Mouse (Mus musculus) megakaryocyte progenitor cell, adult 5-6 weeks (primary cell): ENCODE data around the gene Abhd5. TPM values are rescaled to one million over a fixed set of nuclear protein-coding genes. Genes with fewer than 3 reads are reported as not detected.

Source experiments
- ATAC-seq: replicated peaks from 2 replicates; pipeline ENCODE4 v1.8.0; 2016; ENCODE audit warnings: mild to moderate bottlenecking, moderate TSS enrichment, inconsistent platforms; ENCODE audit not compliant: poor library complexity
- total RNA-seq, 2 experiments: library from RNA; stranded (forward) in 1 of 2; stranded (reverse) in 1 of 2; fragments of 157-497, 149-512 nt in 1 of 2; fragments of 200-1000 nt in 1 of 2; gene quantifications; 2 replicates each; pipeline versions ENCODE4 v1.2.3 to v1.2.4; 2015 to 2017

Abhd5 gene
- total RNA-seq, 2 experiments from 2014 or later = 42.2 to 44.1 TPM

- no peak for ATAC-seq
These were observed 59.2 kb downstream of the Abhd5 start for GRCm38 (mm10) chr9:122410437-122411175.

GRCm38 (mm10) chr9:122414648-122415047 is 63.2 kb downstream of the Abhd5 start:
- ATAC-seq = peak; percentile 90

DNA sequence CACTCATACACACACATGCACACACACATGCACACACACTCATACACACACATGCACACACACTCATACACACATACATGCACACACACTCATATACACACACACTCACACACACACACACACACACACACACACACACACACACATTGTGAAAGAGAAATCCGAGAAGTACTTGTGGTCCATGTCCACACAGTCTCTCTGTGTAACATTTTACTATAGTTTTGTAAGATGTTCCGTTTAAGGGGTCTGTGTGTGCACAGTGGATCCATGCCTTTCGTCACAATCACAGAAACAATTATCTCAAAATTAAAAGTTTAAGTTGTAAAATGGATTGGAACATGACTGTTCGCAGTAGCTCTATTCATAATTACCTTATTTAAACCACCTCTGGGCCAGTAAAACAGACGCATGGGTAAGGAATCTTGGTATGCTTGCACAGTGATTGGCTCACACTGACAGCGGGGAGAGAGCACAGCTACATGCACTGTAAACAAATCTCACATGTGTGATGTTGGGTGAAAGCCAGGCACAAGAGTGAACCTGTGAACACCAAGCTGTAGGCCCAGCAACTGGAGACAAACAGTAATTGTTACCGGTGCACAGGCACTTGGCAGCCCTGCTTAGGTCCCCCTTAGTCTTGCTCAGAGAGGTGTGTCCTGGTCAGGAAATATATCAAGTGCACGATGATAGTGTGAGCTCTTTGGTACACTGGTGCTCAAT is 63.8 kb downstream of the Abhd5 start:
- peak; percentile 79 for ATAC-seq

DNA sequence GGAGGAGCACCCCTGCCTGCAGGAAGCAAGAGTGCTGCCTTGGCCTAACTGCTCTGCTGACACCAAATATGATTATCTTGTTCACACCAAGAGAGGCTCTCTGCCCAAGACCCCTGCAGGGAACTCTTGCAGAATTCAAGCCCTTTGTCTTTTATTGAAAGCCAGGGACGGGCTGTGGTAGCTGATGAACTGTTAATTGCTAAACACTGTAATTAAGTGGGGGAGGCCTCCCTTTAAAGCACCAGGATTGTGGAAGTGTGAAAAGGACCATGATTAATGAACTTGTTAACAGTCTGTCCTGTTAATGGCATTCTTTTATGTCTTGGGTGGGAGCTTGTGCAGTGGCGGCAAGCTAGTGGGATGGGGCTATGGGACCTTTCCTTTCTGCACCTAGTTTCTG is 65.2 kb downstream of the Abhd5 start:
- ATAC-seq = no peak

DNA sequence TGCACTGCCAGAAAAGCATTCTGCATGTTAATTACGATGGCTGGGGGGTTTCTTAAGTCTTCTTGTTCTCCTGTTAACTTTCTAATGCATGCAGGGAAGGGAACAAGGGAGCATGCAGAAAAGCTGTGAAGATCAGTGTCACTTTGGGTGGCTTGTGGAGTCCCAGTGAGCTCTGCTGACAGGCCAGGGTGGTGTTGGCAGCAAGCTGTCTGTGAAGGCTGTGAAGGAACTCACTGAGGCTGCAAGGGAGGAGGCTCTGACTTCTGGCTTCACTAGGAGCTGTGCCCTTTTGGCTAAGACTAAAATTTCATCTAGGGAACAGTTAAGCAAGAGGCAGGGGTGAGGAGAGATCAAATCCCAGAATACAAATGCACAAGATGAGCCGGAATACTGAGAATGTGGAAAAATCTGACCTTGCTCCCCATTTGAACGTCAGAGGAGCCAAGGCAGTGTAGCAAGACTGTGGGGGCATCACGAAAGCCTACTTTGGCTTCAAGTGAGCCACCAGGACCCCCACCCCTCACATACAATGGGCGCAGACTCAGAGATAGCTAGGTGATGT is 68.9 kb downstream of the Abhd5 start:
- no peak for ATAC-seq

DNA sequence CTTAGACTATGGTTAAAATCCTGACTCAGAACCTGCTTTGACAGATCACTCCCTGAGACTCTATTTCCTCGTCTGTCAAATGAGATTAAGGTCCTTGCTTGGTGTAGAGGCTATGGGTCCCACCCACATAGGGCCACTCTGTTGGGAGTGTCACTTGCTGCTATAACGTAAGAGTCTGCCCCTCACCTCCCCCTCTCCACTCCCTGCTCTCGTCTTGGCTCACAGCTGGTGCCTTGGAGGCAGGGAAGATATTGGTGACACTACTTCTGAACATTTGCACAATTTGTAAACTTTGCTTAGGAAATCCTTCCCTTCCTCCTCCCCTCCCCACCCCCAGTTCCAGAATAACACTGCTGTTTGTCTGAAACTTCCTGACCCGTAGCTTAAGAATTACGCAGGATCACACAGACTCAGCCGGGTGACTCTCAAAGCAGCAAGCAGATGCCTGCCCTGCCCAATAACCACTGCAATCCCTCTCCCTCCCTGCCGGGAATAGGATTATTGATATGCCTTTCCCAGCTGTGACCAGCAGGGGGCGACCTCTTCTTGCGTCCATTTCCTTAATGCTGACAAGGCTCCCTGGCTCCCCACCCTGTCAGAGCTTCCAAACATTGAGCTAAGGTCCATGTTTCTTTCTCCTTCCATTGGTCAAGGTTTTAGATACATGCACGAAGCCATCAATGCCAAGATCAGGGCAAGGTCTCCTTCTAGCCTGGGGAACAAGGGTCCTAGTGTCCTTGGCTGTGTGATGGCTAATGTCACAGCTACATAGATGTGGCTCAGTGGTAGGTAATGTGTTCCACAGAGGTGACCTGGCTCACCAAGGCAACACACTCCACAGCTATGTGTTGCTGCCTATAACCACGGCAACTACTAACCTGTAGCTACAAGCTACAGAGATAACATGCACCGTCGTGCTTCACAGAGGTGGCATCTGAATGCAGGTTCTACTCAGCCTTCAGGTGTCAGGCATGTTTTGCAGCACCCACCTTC is 69.7 kb downstream of the Abhd5 start:
- ATAC-seq = peak; percentile 84

GRCm38 (mm10) chr9:122421911-122422310 is 70.5 kb downstream of the Abhd5 start:
- no peak for ATAC-seq

DNA sequence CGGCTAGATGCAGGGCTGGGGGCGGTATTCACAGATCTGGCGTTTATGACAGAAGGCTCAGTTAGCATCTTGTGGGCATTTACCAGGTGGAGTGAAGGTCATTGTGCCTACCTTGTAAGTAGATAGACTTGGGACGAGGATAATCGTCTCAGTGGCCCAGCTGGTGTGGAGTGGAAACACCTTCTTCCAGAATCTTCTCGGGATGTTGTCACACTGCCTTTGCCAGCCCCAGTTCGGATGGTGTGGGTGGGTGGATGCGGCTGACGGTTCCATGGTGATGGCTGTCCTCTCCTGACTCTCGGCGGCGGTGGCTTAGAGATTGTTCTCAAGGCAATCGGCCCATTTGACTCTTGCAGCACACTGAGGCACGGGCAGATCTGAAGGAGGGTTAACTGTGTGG is 71.3 kb downstream of the Abhd5 start:
- ATAC-seq = no peak

- ATAC-seq = no peak
These were observed 71.7 kb downstream of the Abhd5 start for GRCm38 (mm10) chr9:122423146-122423545.

- peak; percentile 32 for ATAC-seq
These were observed 73.7 kb downstream of the Abhd5 start for GRCm38 (mm10) chr9:122424941-122425608.

- no peak for ATAC-seq
These were observed 77.7 kb downstream of the Abhd5 start for GRCm38 (mm10) chr9:122429058-122429649.

GRCm38 (mm10) chr9:122429685-122430084 is 78.3 kb downstream of the Abhd5 start:
- no peak for ATAC-seq

Other genes starting within 250 kb of the Abhd5 start
- gene Snrk, start 234.3 kb upstream of the Abhd5 start, total RNA-seq (2015) = 16.5 and 19.7 TPM in 2 replicates
- 19.7 and 22.9 TPM in 2 replicates for gene Snrk, start 234.3 kb upstream of the Abhd5 start, total RNA-seq (2017)
- gene Ano10, start 57.2 kb upstream of the Abhd5 start, total RNA-seq (2015) = 15.9 and 18.9 TPM in 2 replicates
- 13.3 and 13.9 TPM in 2 replicates for gene Ano10, start 57.2 kb upstream of the Abhd5 start, total RNA-seq (2017)